Mouse (Mus musculus) erythroblast, adult 5-6 weeks (primary cell): Measurements from ENCODE around the gene Slfn9. TPM values are rescaled to one million over a fixed set of nuclear protein-coding genes. Genes with fewer than 3 reads are reported as not detected.

ENCODE experiments used
- total RNA-seq, 2 experiments: library from RNA; stranded (forward) in 1 of 2; stranded (reverse) in 1 of 2; fragments of 150-400 nt in 1 of 2; fragments of 200-764, 138-1000 nt in 1 of 2; gene quantifications; 2 replicates each; pipeline versions ENCODE4 v1.2.3 to v1.2.4; 2015 to 2017; ENCODE audit warnings: low replicate concordance in 2 of 2

Gene Slfn9
- total RNA-seq, 2 experiments from 2014 or later: 3.5 to 4.0 TPM

Other genes with a start within 250 kb of the Slfn9 start
- gene Cct6b, start 227.5 kb downstream of the Slfn9 start, total RNA-seq (2015; ENCODE audit: low replicate concordance): not detected in 2 replicates
- not detected in 2 replicates for gene Cct6b, start 227.5 kb downstream of the Slfn9 start, total RNA-seq (2017; ENCODE audit: low replicate concordance)
- gene Zfp830, start 227.5 kb downstream of the Slfn9 start, total RNA-seq (2015; ENCODE audit: low replicate concordance): 4.0 and 7.5 TPM in 2 replicates
- 16.6 and 17.6 TPM in 2 replicates for gene Zfp830, start 227.5 kb downstream of the Slfn9 start, total RNA-seq (2017; ENCODE audit: low replicate concordance)
- 5.4 and 11.1 TPM in 2 replicates for gene Lig3, start 210.7 kb downstream of the Slfn9 start, total RNA-seq (2015; ENCODE audit: low replicate concordance)
- 6.0 and 9.5 TPM in 2 replicates for gene Lig3, start 210.7 kb downstream of the Slfn9 start, total RNA-seq (2017; ENCODE audit: low replicate concordance)
- gene Rffl, start 120.6 kb downstream of the Slfn9 start, total RNA-seq (2015; ENCODE audit: low replicate concordance): 79.9 and 88.6 TPM in 2 replicates
- gene Rffl, start 120.6 kb downstream of the Slfn9 start, total RNA-seq (2017; ENCODE audit: low replicate concordance): 115 TPM in 2 replicates
- 1.5 and 10.0 TPM in 2 replicates for gene Rad51d, start 101.2 kb downstream of the Slfn9 start, total RNA-seq (2015; ENCODE audit: low replicate concordance)
- 2.5 and 2.6 TPM in 2 replicates for gene Rad51d, start 101.2 kb downstream of the Slfn9 start, total RNA-seq (2017; ENCODE audit: low replicate concordance)
- not detected in 2 replicates for gene Fndc8, start 99.7 kb downstream of the Slfn9 start, total RNA-seq (2015; ENCODE audit: low replicate concordance)
- not detected in 2 replicates for gene Fndc8, start 99.7 kb downstream of the Slfn9 start, total RNA-seq (2017; ENCODE audit: low replicate concordance)
- 3.3 and 5.8 TPM in 2 replicates for gene Nle1, start 83.4 kb downstream of the Slfn9 start, total RNA-seq (2015; ENCODE audit: low replicate concordance)
- gene Nle1, start 83.4 kb downstream of the Slfn9 start, total RNA-seq (2017; ENCODE audit: low replicate concordance): 1.5 and 6.5 TPM in 2 replicates
- gene Unc45b, start 81.3 kb downstream of the Slfn9 start, total RNA-seq (2015; ENCODE audit: low replicate concordance): not detected in 2 replicates
- gene Unc45b, start 81.3 kb downstream of the Slfn9 start, total RNA-seq (2017; ENCODE audit: low replicate concordance): not detected in 2 replicates
- 6.9 TPM in 2 replicates for gene Slfn5, start 40.5 kb downstream of the Slfn9 start, total RNA-seq (2015; ENCODE audit: low replicate concordance)
- 10.6 and 11.0 TPM in 2 replicates for gene Slfn5, start 40.5 kb downstream of the Slfn9 start, total RNA-seq (2017; ENCODE audit: low replicate concordance)
- 3.7 and 9.0 TPM in 2 replicates for gene Slfn8, start 29.0 kb upstream of the Slfn9 start, total RNA-seq (2015; ENCODE audit: low replicate concordance)
- gene Slfn8, start 29.0 kb upstream of the Slfn9 start, total RNA-seq (2017; ENCODE audit: low replicate concordance): 2.7 and 5.4 TPM in 2 replicates
- gene Slfn2, start 73.3 kb upstream of the Slfn9 start, total RNA-seq (2015; ENCODE audit: low replicate concordance): 36.9 and 58.1 TPM in 2 replicates
- 71.9 and 73.6 TPM in 2 replicates for gene Slfn2, start 73.3 kb upstream of the Slfn9 start, total RNA-seq (2017; ENCODE audit: low replicate concordance)
- 16.5 and 18.6 TPM in 2 replicates for gene Slfn1, start 125.0 kb upstream of the Slfn9 start, total RNA-seq (2015; ENCODE audit: low replicate concordance)
- gene Slfn1, start 125.0 kb upstream of the Slfn9 start, total RNA-seq (2017; ENCODE audit: low replicate concordance): 23.3 and 26.2 TPM in 2 replicates
- 52.5 and 75.0 TPM in 2 replicates for gene Slfn4, start 183.4 kb upstream of the Slfn9 start, total RNA-seq (2015; ENCODE audit: low replicate concordance)
- gene Slfn4, start 183.4 kb upstream of the Slfn9 start, total RNA-seq (2017; ENCODE audit: low replicate concordance): 22.6 and 27.2 TPM in 2 replicates
- gene Slfn3, start 199.5 kb upstream of the Slfn9 start, total RNA-seq (2015; ENCODE audit: low replicate concordance): 8.6 and 10.0 TPM in 2 replicates
- gene Slfn3, start 199.5 kb upstream of the Slfn9 start, total RNA-seq (2017; ENCODE audit: low replicate concordance): 11.9 and 15.3 TPM in 2 replicates